Mouse (Mus musculus) embryonic facial prominence, embryonic 11.5 days (tissue): ENCODE measurements at regions not wholly inside any gene's neighbourhood (a gene's known extent, or its start where the extent isn't known, plus 50 kb on each side); places are given as distances from the start of the nearest gene placed in this dataset.

ENCODE experiments used
- ATAC-seq: fragments of 200-750 bp; cut with Nextera tagmentation; replicated peaks from 2 replicates; pipeline ENCODE4 v1.8.0; 2017; ENCODE audit warnings: low read depth; ENCODE audit not compliant: insufficient number of reproducible peaks, low FRiP score, low TSS enrichment
- DNase-seq: peaks from one replicate; pipeline ENCODE4 v3.0.0-alpha.2; 2015; ENCODE audit warnings: low spot score
- H3K27ac ChIP-seq: fragments of 300-500 bp; sonication (generic); replicated peaks from 2 replicates; pipeline ENCODE4 v1.5.1; 2014; ENCODE audit warnings: mild to moderate bottlenecking, low read depth, low read length, control low read depth
- H3K27me3 ChIP-seq: fragments of 300-500 bp; sonication (generic); 2 replicates; pipeline ENCODE4 v1.6.1; 2014; ENCODE audit warnings: mild to moderate bottlenecking, low read length, moderate library complexity, mixed read lengths; ENCODE audit not compliant: control insufficient read depth, insufficient read depth
- H3K36me3 ChIP-seq: fragments of 300-500 bp; sonication (generic); replicated peaks from 2 replicates; pipeline ENCODE4 v1.6.1; 2014; ENCODE audit warnings: low read depth, mild to moderate bottlenecking, low read length, moderate library complexity, mixed read lengths; ENCODE audit not compliant: control insufficient read depth, insufficient read depth
- H3K4me1 ChIP-seq: fragments of 300-500 bp; sonication (generic); 2 replicates; pipeline ENCODE4 v1.6.1; 2014; ENCODE audit warnings: low read length, mixed read lengths; ENCODE audit not compliant: control insufficient read depth, insufficient read depth
- H3K4me2 ChIP-seq: fragments of 300-500 bp; sonication (generic); 2 replicates; pipeline ENCODE4 v1.6.1; 2014; ENCODE audit warnings: low read depth, mild to moderate bottlenecking, control low read depth, low read length, moderate library complexity
- H3K4me3 ChIP-seq: fragments of 300-500 bp; sonication (generic); 2 replicates; pipeline ENCODE4 v1.5.1; 2014; ENCODE audit warnings: low read depth, low read length, control low read depth
- H3K9ac ChIP-seq: fragments of 300-500 bp; sonication (generic); replicated peaks from 2 replicates; pipeline ENCODE4 v1.6.1; 2014; ENCODE audit warnings: mild to moderate bottlenecking, control low read depth, low read length
- H3K9me3 ChIP-seq: fragments of 300-500 bp; sonication (generic); replicated peaks from 2 replicates; pipeline ENCODE4 v1.6.1; 2016; ENCODE audit warnings: mild to moderate bottlenecking, low read length, inconsistent platforms, mixed read lengths; ENCODE audit not compliant: control insufficient read depth
- WGBS: fragments of 180-500 bp; shearing (Covaris S2); extraction: QIAGEN DNeasy Blood & Tissue Kit; methylation state at CpG from one replicate; pipeline ENCODE4 v1.1.7; 2014; 5-methylcytosine and 5-hydroxymethylcytosine counted together

GRCm38 (mm10) chr8:101697948-101698347 lies 1087.5 kb downstream of the Cdh11 start:
- no peak overlapping the region for H3K4me3 ChIP-seq
- H3K27me3 ChIP-seq, result no peaks in the 10 kb centered on the region
- WGBS, result 44% methylated on average over 1 of the region's 1 CpGs
- H3K4me2 ChIP-seq, result no peak overlapping the region
- no peaks in the 10 kb centered on the region for H3K9me3 ChIP-seq
- no peak for DNase-seq
- H3K9ac ChIP-seq, result no peak overlapping the region
- no peaks in the 10 kb centered on the region for H3K36me3 ChIP-seq
- ATAC-seq, result no peak
- H3K4me1 ChIP-seq, result no peaks in the 10 kb centered on the region
- H3K27ac ChIP-seq, result no peak overlapping the region

GRCm38 (mm10) chr8:101690901-101691300 lies 1094.5 kb downstream of the Cdh11 start:
- no peaks in the 10 kb centered on the region for H3K36me3 ChIP-seq
- 80% methylated on average over 1 of the region's 1 CpGs for WGBS
- no peaks in the 10 kb centered on the region for H3K9me3 ChIP-seq
- H3K4me1 ChIP-seq, result no peaks in the 10 kb centered on the region
- no peak for ATAC-seq
- no peaks in the 10 kb centered on the region for H3K27me3 ChIP-seq
- DNase-seq, result no peak
- H3K27ac ChIP-seq, result no peak overlapping the region
- H3K9ac ChIP-seq, result no peak overlapping the region
- no peak overlapping the region for H3K4me2 ChIP-seq
- H3K4me3 ChIP-seq, result no peak overlapping the region

- Histone ChIP-seq H3K27me3 (no peaks in the 10 kb centered on the region), H3K9me3 (no peaks in the 10 kb centered on the region), H3K4me3 (no peak overlapping the region), H3K4me2 (no peak overlapping the region), H3K27ac (no peak overlapping the region), H3K9ac (no peak overlapping the region), H3K36me3 (no peaks in the 10 kb centered on the region), H3K4me1 (no peaks in the 10 kb centered on the region)
- no peak for DNase-seq
- WGBS, result 69% methylated on average over 2 of the region's 2 CpGs
- no peak for ATAC-seq
Measured at GRCm38 (mm10) chr8:101668921-101669320, 1116.5 kb downstream of the Cdh11 start.

GRCm38 (mm10) chr8:101662874-101663273 lies 1122.6 kb downstream of the Cdh11 start:
- DNase-seq, result no peak
- no peak for ATAC-seq
- H3K9me3 ChIP-seq, result no peaks in the 10 kb centered on the region
- no peaks in the 10 kb centered on the region for H3K36me3 ChIP-seq
- no peak overlapping the region for H3K27ac ChIP-seq
- 80% methylated on average over 2 of the region's 2 CpGs for WGBS
- H3K4me2 ChIP-seq, result no peak overlapping the region
- H3K27me3 ChIP-seq, result no peaks in the 10 kb centered on the region
- H3K4me3 ChIP-seq, result no peak overlapping the region
- H3K9ac ChIP-seq, result no peak overlapping the region
- H3K4me1 ChIP-seq, result no peaks in the 10 kb centered on the region

- Histone ChIP-seq H3K27me3 (no peaks in the 10 kb centered on the region), H3K4me1 (no peaks in the 10 kb centered on the region), H3K4me2 (no peak overlapping the region), H3K4me3 (no peak overlapping the region), H3K27ac (no peak overlapping the region), H3K9me3 (no peaks in the 10 kb centered on the region), H3K9ac (no peak overlapping the region), H3K36me3 (no peaks in the 10 kb centered on the region)
- DNase-seq (no peak), ATAC-seq (no peak)
- WGBS, result 70% methylated on average over 2 of the region's 2 CpGs
Measured at GRCm38 (mm10) chr8:101655292-101655691, 1130.2 kb downstream of the Cdh11 start.

GRCm38 (mm10) chr8:101628816-101629215 lies 1156.6 kb downstream of the Cdh11 start:
- Histone ChIP-seq H3K27ac (no peak overlapping the region), H3K4me1 (no peaks in the 10 kb centered on the region), H3K9me3 (no peaks in the 10 kb centered on the region), H3K27me3 (no peaks in the 10 kb centered on the region), H3K36me3 (no peaks in the 10 kb centered on the region), H3K9ac (no peak overlapping the region), H3K4me2 (no peak overlapping the region), H3K4me3 (no peak overlapping the region)
- DNase-seq (peak; percentile 62), ATAC-seq (no peak)
- WGBS, result 44% methylated on average over 1 of the region's 1 CpGs

GRCm38 (mm10) chr8:101621941-101622340 lies 1163.5 kb downstream of the Cdh11 start:
- no peak overlapping the region for H3K4me3 ChIP-seq
- no peak overlapping the region for H3K27ac ChIP-seq
- 81% methylated on average over 1 of the region's 1 CpGs for WGBS
- no peak overlapping the region for H3K4me2 ChIP-seq
- ATAC-seq (no peak), DNase-seq (no peak)
- H3K9me3 ChIP-seq, result no peaks in the 10 kb centered on the region
- no peaks in the 10 kb centered on the region for H3K4me1 ChIP-seq
- no peaks in the 10 kb centered on the region for H3K36me3 ChIP-seq
- H3K27me3 ChIP-seq, result no peaks in the 10 kb centered on the region
- H3K9ac ChIP-seq, result no peak overlapping the region

GRCm38 (mm10) chr8:101591115-101591514 lies 1194.3 kb downstream of the Cdh11 start:
- H3K27ac ChIP-seq, result no peak overlapping the region
- no peaks in the 10 kb centered on the region for H3K36me3 ChIP-seq
- H3K9me3 ChIP-seq, result no peaks in the 10 kb centered on the region
- H3K4me3 ChIP-seq, result no peak overlapping the region
- no peaks in the 10 kb centered on the region for H3K4me1 ChIP-seq
- DNase-seq (no peak), ATAC-seq (no peak)
- H3K27me3 ChIP-seq, result no peaks in the 10 kb centered on the region
- H3K9ac ChIP-seq, result no peak overlapping the region
- H3K4me2 ChIP-seq, result no peak overlapping the region
